Mouse (Mus musculus) cerebellum, postnatal 25 days (tissue): ENCODE data around the gene Tln2.

Experiments
- DNase-seq, 2 experiments: peaks; one replicate each; pipeline ENCODE4 v3.0.0; 2021; ENCODE audit warnings: mixed read lengths in 2 of 2

Gene Tln2

DNA sequence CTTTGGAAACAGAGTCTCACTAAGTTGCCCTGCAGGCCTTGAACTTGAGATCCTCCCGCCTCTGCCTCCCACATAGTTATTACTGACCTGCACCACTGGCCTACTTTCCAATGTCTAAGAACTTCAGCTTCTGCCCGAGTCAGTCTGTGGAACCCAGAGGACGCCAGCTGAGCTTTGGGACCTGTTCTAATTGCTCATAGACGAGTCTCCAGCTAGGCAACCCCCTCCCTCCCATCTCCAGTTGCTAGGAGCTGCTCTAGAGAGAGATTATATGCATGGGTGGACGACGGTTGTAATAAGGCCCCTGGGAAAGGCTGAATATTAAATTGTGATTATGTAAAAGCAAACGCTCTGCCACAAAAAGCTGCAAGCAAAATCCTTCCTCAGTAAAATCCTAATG lies 364.2 kb downstream of the Tln2 start:
- no peak for DNase-seq

DNA sequence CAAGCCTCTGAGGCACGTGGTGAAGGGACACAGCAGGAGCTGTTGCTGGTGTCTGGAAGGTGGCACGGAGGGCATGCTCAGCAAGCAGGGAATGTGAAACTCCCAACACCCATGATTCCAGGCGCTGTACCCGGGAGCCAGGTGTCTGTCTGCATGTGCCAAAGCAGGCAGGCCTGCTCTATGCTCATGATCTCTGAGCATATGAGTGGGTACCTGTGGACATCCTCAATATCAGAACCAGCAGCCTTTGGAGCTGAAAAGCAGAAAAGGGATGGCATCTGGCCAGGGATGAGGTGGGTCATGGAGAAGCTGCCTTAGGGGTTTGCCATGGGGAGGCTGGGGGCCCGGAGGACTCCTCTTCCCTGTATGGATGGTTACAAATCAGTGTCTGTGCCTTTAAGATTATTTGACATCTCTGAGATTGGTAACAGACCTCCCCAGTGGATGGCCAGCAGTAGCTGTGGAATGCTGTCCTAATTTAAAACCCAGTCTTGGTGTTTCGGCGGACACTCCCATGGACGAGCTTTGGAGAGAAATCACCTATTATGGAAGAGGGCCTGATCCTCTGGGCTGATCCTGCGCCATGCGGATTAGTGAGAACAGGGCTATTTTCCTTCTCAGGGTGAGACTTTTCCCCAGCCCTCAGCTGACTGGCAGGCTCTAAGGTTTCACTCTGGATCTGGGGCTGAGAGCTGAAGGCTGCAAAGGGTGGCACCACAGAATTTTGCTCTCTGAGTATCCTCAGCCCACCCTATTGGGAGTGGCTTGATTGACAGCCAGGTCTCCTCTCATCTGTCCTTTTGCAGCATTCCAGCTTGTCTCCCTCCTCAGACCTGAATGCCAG lies 367.8 kb downstream of the Tln2 start:
- no peak for DNase-seq

GRCm38 (mm10) chr9:67187686-67188085 lies 371.8 kb downstream of the Tln2 start:
- DNase-seq, result no peak

DNA sequence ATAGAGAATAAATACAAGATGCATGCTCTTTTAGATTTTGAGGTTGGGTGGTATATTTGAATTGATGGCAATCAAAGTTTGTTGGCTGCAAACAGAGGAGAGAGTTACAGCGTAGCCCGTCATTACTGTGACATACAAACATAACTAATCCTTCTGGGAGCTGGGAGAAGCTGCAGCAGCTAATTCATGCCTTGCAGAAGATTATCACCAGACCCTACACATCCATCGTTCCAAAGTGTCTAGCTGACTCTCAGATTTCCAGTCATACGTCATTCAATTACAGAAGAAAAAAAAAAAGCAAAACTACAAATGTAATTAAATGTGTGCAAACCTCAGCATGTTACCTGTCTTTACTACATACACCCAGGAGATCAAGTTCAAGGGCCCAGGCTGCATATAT lies 372.3 kb downstream of the Tln2 start:
- no peak for DNase-seq

GRCm38 (mm10) chr9:67184556-67184955 lies 374.9 kb downstream of the Tln2 start:
- DNase-seq, result no peak

GRCm38 (mm10) chr9:67183520-67183919 lies 376.0 kb downstream of the Tln2 start:
- no peak for DNase-seq

DNA sequence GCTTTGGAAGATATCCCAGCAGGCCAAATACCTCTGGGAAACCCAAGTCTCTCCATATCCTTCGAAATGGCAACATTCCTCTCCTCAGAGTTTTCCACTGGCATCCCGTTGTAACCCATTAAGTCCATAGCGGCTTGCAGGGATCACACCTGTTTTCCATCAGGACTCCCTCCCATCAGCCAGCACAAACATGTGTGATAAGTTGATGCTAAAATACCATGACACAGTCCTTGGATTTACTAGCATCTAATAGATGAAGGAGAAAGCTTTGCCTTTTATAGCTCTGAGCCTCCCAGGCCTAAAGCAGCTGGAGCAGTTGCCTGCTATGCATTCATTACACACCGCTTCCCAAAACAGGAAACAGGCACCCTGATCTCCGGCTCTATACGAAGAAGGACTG lies 377.5 kb downstream of the Tln2 start:
- DNase-seq, result no peak

- no peak for DNase-seq
Observed at GRCm38 (mm10) chr9:67178709-67179108, 380.8 kb downstream of the Tln2 start.

GRCm38 (mm10) chr9:67178203-67178602 lies 381.3 kb downstream of the Tln2 start:
- DNase-seq, result no peak

DNA sequence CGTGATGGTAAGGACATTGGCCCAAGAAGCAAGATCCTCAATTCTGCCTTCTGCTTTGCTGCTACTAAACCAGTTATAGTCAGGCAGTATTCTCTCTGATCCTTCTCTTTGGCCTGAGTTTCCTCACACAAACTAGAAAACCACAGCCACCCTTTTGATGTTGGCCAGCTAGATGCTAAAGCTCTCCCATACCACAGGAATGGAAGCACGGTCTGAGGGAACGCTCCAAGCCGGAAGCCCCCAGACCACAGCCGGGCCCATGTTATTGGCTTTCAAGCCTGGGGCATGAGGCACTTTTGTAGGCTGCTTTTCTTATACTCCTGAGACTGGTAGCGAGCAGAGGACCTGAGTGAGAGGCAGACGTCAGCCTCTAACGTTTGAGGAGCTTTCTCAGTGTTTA lies 383.4 kb downstream of the Tln2 start:
- no peak for DNase-seq

DNA sequence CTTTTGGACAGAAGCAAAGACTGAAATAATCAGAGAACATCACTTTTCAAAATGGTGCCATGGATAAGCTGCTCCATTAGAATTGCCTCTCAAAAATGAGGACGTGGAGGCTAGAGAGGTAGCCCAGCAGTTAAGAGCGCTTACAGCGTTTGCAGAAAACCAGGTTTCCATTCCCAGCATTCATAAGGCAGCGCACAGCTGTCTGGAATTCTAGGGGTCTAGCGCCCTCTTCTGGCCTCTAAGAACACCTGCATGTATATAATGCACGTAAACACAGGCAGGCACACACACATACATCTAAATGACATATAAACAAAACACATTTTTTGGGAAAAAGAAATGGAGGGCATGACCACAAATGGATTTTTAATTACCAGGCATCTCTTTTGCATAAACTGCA lies 385.7 kb downstream of the Tln2 start:
- no peak for DNase-seq

DNA sequence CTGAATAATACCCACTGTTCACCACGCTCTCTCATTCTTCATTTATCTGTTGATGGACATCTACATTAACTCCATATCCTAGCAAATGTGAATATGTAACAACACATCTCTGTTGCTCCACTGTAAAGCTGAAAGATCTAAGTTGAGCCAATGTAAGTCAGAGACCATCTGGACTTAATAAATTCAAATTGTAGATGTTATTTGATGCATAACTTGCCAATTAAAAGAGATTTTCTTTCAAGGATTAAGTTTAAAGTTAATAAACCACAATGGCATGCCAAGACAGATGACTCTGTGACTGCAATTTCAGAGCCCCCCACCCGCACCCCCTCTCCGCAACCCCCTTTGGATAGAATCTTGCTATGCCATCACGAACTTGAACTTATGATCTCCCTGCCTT lies 386.3 kb downstream of the Tln2 start:
- DNase-seq, result no peak

GRCm38 (mm10) chr9:67171409-67171808 lies 388.1 kb downstream of the Tln2 start:
- DNase-seq, result no peak

DNA sequence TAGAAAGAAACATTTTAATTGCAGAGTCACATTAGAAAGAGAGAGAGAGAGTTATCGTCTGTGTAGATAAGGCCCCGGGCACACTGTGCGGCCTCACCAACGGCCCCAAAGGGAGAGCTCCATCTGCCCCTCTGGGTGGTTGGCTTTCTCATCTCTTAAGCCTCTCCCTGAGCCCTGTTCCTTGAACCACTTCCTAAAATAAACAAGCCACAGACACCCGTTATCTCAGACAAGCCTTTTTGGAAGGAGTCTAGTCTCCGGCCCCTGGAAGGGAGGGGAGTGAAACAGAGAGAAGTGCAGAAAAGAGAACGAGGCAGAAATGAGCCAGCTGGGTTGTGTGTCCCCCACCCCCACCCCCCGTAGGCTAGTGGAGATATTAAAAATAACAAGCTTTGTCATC lies 388.7 kb downstream of the Tln2 start:
- DNase-seq, result no peak

DNA sequence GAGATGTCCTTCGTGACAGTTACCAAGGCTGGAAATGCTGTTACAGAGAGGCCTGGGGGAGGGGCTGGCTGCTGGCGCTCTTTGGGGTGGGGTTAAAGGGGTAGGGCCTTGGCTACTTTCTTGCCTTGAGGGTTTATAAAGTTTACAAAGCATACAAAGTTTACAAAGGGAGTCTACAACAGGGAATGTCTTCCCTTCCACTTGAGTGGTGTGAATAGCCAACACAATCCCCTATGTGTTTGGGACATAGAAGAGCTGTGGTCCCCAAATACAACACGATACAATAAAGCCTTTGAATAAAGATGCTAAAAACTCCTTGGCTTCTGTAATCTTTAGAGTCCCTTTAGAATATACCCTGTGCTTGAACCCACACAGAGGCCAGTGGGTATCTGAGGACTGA lies 389.5 kb downstream of the Tln2 start:
- no peak for DNase-seq
